Mouse (Mus musculus): Measurements from ENCODE around the gene Gm19410. TPM values are rescaled to one million over a fixed set of nuclear protein-coding genes. Genes with fewer than 3 reads are reported as not detected.

The Gm19410 gene
- not detected for polyA plus RNA-seq (2014; fragmentation: Illumina TruSeq; extraction: RNeasy Lipid Tissue Mini Kit (QIAGEN cat#74804); ENCODE audit: insufficient read depth, low read depth, low replicate concordance)

DNA sequence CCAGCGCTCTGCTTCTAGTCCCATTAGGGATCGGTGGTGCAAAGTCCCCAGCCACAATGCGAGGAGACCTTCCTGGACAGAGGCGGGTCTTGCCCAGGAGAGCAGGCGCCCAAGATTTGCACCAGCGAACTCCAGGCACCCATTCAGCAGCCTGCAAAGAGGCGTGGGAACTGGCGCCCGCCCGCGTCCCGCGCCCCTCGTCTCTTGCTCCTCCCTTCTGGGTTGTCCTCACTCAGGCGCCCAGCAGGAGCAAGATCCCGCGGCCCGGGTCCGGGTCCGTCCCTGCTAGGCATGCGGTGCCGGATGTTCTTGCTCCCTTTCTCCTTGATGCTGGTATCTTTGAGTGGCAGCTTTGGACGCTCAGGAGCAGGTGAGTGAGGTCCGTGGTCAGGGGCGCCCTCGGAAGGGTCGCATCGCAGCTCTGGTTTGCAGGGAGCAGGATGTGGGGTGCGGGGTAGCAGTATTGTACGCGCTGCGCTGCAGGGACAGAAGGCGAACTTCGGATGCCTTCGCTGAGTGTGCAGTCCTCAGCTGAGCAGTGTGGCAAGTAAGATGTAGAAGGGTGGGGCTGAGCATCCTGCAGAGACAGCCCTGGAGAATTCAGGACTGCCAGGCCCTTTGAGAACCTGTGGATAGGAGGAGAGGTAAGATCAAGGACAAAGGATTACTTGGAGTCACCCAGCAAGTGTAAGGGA, at the start of gene Gm19410:
TSS of gene Gm19410 (plus strand) at position 292 of the 695 bp plus-strand sequence.

Data from lung, adult 10 weeks (tissue).